Mouse (Mus musculus): ENCODE measurements at regions not wholly inside any gene's neighbourhood (a gene's known extent, or its start where the extent isn't known, plus 50 kb on each side); places are given as distances from the start of the nearest gene placed in this dataset.

GRCm38 (mm10) chr12:14930702-14931101, 778.8 kb upstream of the Fam84a start:
- peak; percentile 61 for DNase-seq (ENCODE audit: low read depth)
- no peak for TF ChIP-seq POLR2A (IDR thresholded peaks at IDR 0.05; ENCODE audit: borderline replicate concordance, extremely low read depth, insufficient read depth, insufficient read length, poor library complexity, severe bottlenecking)
- TF ChIP-seq CTCF (IDR thresholded peaks at IDR 0.05; ENCODE audit: borderline replicate concordance, extremely low read depth, insufficient read depth, insufficient read length): no peak

GRCm38 (mm10) chr12:14927580-14927979, 775.7 kb upstream of the Fam84a start:
- DNase-seq (ENCODE audit: low read depth): peak; percentile 80

GRCm38 (mm10) chr12:14923768-14924167, 771.9 kb upstream of the Fam84a start:
- TF ChIP-seq POLR2A (IDR thresholded peaks at IDR 0.05; ENCODE audit: borderline replicate concordance, extremely low read depth, insufficient read depth, insufficient read length, poor library complexity, severe bottlenecking) (no peak), CTCF (IDR thresholded peaks at IDR 0.05; ENCODE audit: borderline replicate concordance, extremely low read depth, insufficient read depth, insufficient read length) (no peak)
- peak; percentile 54 for DNase-seq (ENCODE audit: low read depth)

More at GRCm38 (mm10) chr12:14927580-14927979, 775.7 kb upstream of the Fam84a start:
- no peak for TF ChIP-seq CTCF (IDR thresholded peaks at IDR 0.05; ENCODE audit: borderline replicate concordance, extremely low read depth, insufficient read depth, insufficient read length)
- TF ChIP-seq POLR2A (IDR thresholded peaks at IDR 0.05; ENCODE audit: borderline replicate concordance, extremely low read depth, insufficient read depth, insufficient read length, poor library complexity, severe bottlenecking): no peak

- TF ChIP-seq CTCF (IDR thresholded peaks at IDR 0.05; ENCODE audit: borderline replicate concordance, extremely low read depth, insufficient read depth, insufficient read length) (no peak), POLR2A (IDR thresholded peaks at IDR 0.05; ENCODE audit: borderline replicate concordance, extremely low read depth, insufficient read depth, insufficient read length, poor library complexity, severe bottlenecking) (no peak)
- DNase-seq (ENCODE audit: low read depth): no peak
These were observed 760.1 kb upstream of the Fam84a start for GRCm38 (mm10) chr12:14911931-14912330.

- no peak for TF ChIP-seq POLR2A (IDR thresholded peaks at IDR 0.05; ENCODE audit: borderline replicate concordance, extremely low read depth, insufficient read depth, insufficient read length, poor library complexity, severe bottlenecking)
- TF ChIP-seq CTCF (IDR thresholded peaks at IDR 0.05; ENCODE audit: borderline replicate concordance, extremely low read depth, insufficient read depth, insufficient read length): no peak
- DNase-seq (ENCODE audit: low read depth): no peak
These were observed 731.3 kb upstream of the Fam84a start for GRCm38 (mm10) chr12:14883136-14883535.

GRCm38 (mm10) chr12:14880458-14880857, 728.6 kb upstream of the Fam84a start:
- no peak for DNase-seq (ENCODE audit: low read depth)
- TF ChIP-seq POLR2A (IDR thresholded peaks at IDR 0.05; ENCODE audit: borderline replicate concordance, extremely low read depth, insufficient read depth, insufficient read length, poor library complexity, severe bottlenecking) (no peak), CTCF (IDR thresholded peaks at IDR 0.05; ENCODE audit: borderline replicate concordance, extremely low read depth, insufficient read depth, insufficient read length) (no peak)

GRCm38 (mm10) chr12:14875290-14875689, 723.4 kb upstream of the Fam84a start:
- peak; percentile 35 for DNase-seq (ENCODE audit: low read depth)
- TF ChIP-seq CTCF (IDR thresholded peaks at IDR 0.05; ENCODE audit: borderline replicate concordance, extremely low read depth, insufficient read depth, insufficient read length) (no peak), POLR2A (IDR thresholded peaks at IDR 0.05; ENCODE audit: borderline replicate concordance, extremely low read depth, insufficient read depth, insufficient read length, poor library complexity, severe bottlenecking) (no peak)

- TF ChIP-seq POLR2A (IDR thresholded peaks at IDR 0.05; ENCODE audit: borderline replicate concordance, extremely low read depth, insufficient read depth, insufficient read length, poor library complexity, severe bottlenecking): no peak
- peak; percentile 84 for DNase-seq (ENCODE audit: low read depth)
These were observed 719.6 kb upstream of the Fam84a start for GRCm38 (mm10) chr12:14871336-14871910.

GRCm38 (mm10) chr12:14859809-14860570, 708.1 kb upstream of the Fam84a start:
- peak; percentile 85 for DNase-seq (ENCODE audit: low read depth)
- TF ChIP-seq POLR2A (IDR thresholded peaks at IDR 0.05; ENCODE audit: borderline replicate concordance, extremely low read depth, insufficient read depth, insufficient read length, poor library complexity, severe bottlenecking): no peak

- peak; percentile 54 for DNase-seq (ENCODE audit: low read depth)
- TF ChIP-seq POLR2A (IDR thresholded peaks at IDR 0.05; ENCODE audit: borderline replicate concordance, extremely low read depth, insufficient read depth, insufficient read length, poor library complexity, severe bottlenecking): no peak
- TF ChIP-seq CTCF (IDR thresholded peaks at IDR 0.05; ENCODE audit: borderline replicate concordance, extremely low read depth, insufficient read depth, insufficient read length): no peak
These were observed 707.2 kb upstream of the Fam84a start for GRCm38 (mm10) chr12:14859057-14859456.

GRCm38 (mm10) chr12:14835510-14835909, 683.7 kb upstream of the Fam84a start:
- TF ChIP-seq POLR2A (IDR thresholded peaks at IDR 0.05; ENCODE audit: borderline replicate concordance, extremely low read depth, insufficient read depth, insufficient read length, poor library complexity, severe bottlenecking) (no peak), CTCF (IDR thresholded peaks at IDR 0.05; ENCODE audit: borderline replicate concordance, extremely low read depth, insufficient read depth, insufficient read length) (no peak)
- peak; percentile 10 for DNase-seq (ENCODE audit: low read depth)

Measured in brain, embryonic 14.5 days (tissue).